Mouse (Mus musculus) myocyte (in vitro differentiated cells): ENCODE results near the gene Vmn1r181.
"Not testable (repeated sequence)": the region's sequence is repeated elsewhere in the genome, so short reads cannot be mapped to it uniquely, and the experiment has no call there.

Source experiments
- CEBPB ChIP-seq: IDR thresholded peaks from 2 replicates; pipeline ENCODE4 v1.6.1; 2011; ENCODE audit warnings: mild to moderate bottlenecking, moderate library complexity; ENCODE audit not compliant: poor library complexity, insufficient read depth, severe bottlenecking
- E2F4 ChIP-seq: IDR thresholded peaks from one replicate; pipeline ENCODE4 v1.6.1; 2011; ENCODE audit warnings: mild to moderate bottlenecking, control low read depth, moderate library complexity; ENCODE audit not compliant: insufficient read depth
- MAX ChIP-seq: IDR thresholded peaks from one replicate; pipeline ENCODE4 v1.6.1; 2011; ENCODE audit warnings: low read depth, mild to moderate bottlenecking, control low read depth
- POLR2A ChIP-seq: IDR thresholded peaks from one replicate; pipeline ENCODE4 v1.6.1; 2011; ENCODE audit warnings: low read depth, mild to moderate bottlenecking, control low read depth, moderate library complexity; ENCODE audit not compliant: insufficient read length
- POLR2AphosphoS2 ChIP-seq: IDR thresholded peaks from one replicate; pipeline ENCODE4 v1.6.1; 2011; ENCODE audit warnings: low read depth, control low read depth; ENCODE audit not compliant: insufficient read length
- TCF12 ChIP-seq: IDR thresholded peaks from one replicate; pipeline ENCODE4 v1.6.1; 2011; ENCODE audit warnings: mild to moderate bottlenecking, control low read depth; ENCODE audit not compliant: poor library complexity, insufficient read depth, severe bottlenecking
- USF1 ChIP-seq: IDR thresholded peaks from one replicate; pipeline ENCODE4 v1.6.1; 2011; ENCODE audit warnings: low read depth, mild to moderate bottlenecking, control low read depth, moderate library complexity

- not testable (repeated sequence) for TF ChIP-seq USF1, POLR2A, E2F4, CEBPB, POLR2AphosphoS2, MAX, TCF12
Observed at GRCm38 (mm10) chr7:23974315-23974714, at the start of gene Vmn1r181.
